Mouse (Mus musculus) mouse trophoblast stem cell (cell line): ENCODE results near the gene Obscn.

Source experiments
- in situ Hi-C, 2 experiments: fragments of 300-500 bp; cut with MseI, MboI; formaldehyde crosslinking; loops; 2 replicates in 1 of 2; 3 replicates in 1 of 2; pipeline ENCODE4 v1.15.1; 2025

Gene Obscn

GRCm38 (mm10) chr11:59068433-59068832 is 67.8 kb downstream of the Obscn start:
- in situ Hi-C loops: no loop called here

GRCm38 (mm10) chr11:59067921-59068320 is 68.3 kb downstream of the Obscn start:
- in situ Hi-C loops: no loop called here

DNA sequence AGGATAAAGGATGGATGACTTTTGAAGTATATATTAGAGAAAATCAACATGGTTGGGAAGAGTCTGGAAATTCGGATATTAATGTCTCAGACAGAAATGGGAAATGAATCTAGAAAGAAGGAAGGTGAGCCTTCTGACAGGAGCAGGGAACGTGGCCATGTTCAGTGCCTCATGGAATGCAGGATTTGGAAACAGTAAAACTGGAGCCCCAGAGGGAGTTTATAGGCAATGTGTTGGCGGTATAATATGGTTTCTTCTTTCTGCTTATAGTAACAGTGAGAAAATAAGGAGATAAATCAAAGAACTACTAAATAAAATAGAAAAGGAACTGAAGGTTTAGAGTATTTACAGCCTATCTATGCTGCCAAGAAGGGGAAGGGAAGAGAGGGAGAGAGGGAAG is 78.2 kb downstream of the Obscn start:
- in situ Hi-C loops: no loop called here

DNA sequence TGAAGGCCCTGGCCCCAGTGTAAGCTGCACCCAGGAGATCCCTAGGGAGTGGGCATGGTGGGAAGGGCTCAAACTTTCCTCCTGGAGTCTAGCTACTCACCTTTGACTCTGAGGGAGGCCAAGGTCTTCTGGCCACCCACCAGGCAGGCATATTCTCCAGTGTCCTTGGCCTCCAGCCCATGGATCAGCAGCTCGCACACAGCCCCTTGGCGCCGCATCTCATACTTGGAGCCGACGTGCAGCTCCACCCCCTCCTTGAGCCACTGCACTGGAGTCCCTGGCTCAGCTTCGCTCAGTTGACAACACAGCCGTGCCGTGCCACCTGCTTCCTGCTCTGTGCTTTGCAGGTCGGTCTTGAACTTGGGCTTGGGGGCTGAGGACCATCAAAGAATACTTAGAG is 85.2 kb downstream of the Obscn start:
- in situ Hi-C loops: no loop called here

DNA sequence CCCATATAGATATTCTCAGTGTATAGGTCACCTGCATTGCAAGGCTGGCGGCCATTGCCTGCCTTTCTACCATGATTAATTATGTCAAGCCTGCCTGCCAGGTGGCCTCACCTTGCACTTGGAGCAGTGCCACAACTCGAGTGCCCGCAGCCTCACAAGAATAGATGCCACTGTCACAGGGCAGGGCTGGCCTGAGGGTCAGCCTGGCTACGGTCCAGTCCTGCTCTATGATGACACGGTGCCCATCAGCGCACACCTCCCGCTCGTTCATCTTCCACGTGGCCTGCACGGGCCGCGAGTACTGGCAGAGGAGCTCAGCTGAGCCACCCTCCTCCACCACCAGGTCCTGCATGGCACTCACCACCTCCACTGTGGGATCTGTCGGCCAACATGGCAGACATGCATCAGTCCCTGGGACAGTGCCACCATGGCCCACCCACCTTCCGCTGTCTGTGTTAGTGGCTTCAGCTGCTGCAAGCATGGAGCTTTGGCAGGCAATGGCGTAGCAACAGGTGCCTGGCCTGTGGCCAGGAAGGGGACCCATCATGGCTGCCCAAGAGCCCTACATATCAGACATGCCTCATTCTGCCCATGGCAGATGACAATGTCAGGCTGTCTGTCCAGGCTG is 91.4 kb downstream of the Obscn start:
- in situ Hi-C loops: no loop called here

DNA sequence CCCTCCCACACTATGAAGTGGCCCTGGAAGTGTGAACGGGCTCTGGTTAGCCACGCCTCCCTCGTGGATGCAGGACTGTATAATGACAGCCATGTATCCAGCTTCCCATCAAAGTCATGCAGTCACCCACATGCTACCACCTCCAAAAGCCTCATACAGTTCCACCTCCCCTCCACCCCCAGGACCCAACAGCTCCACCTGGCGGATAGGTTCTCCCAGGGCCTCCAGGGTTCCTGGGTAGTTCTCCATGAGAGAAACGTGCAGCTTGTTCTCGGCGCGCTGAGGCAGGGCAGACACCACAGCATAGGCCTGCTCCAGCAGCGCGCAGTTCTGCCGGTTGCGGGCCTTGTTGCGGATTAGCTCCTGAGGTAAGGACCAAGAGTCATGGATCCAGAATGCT is 107.2 kb downstream of the Obscn start:
- in situ Hi-C loops: no loop called here

- in situ Hi-C loops: no loop called here
Observed at GRCm38 (mm10) chr11:59026411-59026810, 109.8 kb downstream of the Obscn start.

- in situ Hi-C loops: no loop called here
Observed at GRCm38 (mm10) chr11:59015052-59015451, 121.2 kb downstream of the Obscn start.

GRCm38 (mm10) chr11:59002327-59003079 is 133.7 kb downstream of the Obscn start:
- in situ Hi-C loops: no loop called here

- in situ Hi-C loops: no loop called here
Observed at GRCm38 (mm10) chr11:59000635-59001034, 135.6 kb downstream of the Obscn start.

- in situ Hi-C loops: no loop called here
Observed at GRCm38 (mm10) chr11:58999830-59000229, 136.4 kb downstream of the Obscn start.

GRCm38 (mm10) chr11:58999158-58999557 is 137.0 kb downstream of the Obscn start:
- in situ Hi-C loops: no loop called here

DNA sequence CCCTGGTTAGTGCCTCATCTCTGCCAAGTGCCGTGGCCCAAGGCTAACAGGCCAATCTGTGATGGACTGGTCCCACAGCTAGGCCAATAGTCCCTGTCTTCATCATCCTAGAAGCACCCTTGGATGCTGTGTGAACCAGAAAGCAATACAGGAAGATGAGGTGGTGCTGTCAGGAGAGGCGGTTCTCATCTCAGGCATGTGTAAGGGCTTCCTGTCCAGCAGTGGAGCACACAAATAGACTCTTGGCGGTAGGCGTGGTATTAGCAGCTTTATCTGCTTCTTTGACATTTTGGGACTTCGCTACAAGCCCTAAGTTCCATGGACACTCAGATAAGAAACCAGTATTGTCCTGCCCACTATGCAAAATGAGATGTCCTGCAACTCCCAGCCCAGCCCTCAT is 138.7 kb downstream of the Obscn start:
- in situ Hi-C loops: no loop called here

DNA sequence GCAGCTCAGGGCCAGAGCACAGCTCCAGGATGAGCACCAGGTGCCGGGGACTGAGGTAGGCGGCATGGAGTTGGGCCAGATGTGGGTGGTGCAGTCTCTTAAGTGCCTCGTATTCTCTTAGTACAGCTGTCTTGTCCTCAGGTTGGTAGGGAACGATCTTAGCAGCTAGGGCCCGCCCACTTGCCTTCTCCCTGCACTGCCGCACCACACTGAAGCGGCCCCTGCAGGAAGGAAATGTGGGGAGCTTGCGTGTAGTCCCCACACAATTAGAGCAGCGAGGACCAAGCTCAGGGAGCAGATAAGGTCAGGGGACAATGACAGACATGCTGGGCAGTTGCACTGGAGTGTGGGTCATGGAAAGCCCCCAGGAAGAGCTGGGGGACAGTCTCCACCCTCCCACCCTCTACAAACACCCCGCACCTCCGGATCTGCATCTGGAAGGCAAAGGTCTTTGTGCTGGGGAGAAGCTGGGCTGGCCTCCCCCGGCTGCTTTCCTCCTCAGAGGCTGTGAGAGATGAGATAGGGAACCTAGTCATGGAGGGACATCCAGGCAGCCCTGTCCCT is 140.3 kb downstream of the Obscn start:
- in situ Hi-C loops: no loop called here

DNA sequence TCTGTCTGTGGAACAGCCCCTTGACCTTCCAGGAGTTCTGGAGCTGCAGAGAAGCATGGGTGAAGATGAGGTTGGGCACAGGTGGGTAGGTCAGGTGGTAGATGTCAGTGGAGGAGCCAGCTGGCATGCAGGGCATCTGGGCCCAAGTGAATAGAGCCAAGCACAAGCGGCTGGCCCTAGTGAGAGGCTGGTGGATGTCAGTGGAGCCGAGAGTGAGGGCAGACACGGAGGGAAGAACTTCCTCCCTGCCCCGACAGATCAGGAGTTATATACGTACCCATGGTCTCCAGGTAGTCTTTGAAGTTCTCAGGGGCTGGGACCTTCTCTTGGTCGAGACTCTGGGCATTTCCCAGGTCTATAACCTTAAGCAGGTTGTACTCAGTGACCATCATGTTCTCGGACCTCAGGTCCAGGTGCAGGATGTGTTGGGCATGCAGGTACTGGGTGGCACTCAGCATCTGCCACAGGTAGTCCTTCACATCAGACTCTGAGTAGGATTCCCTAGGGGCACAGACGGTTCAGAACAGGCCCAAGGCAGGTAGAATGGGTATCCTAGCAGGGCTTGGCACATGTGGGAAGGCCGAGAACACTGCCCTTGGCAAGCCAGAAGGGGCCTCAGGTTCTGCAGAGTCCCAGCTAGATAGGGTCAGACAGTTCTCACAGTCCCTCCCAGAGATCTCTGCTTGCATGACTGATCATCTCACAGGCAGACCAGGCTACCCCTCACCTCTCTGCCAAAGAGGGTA is 141.0 kb downstream of the Obscn start:
- in situ Hi-C loops: no loop called here

DNA sequence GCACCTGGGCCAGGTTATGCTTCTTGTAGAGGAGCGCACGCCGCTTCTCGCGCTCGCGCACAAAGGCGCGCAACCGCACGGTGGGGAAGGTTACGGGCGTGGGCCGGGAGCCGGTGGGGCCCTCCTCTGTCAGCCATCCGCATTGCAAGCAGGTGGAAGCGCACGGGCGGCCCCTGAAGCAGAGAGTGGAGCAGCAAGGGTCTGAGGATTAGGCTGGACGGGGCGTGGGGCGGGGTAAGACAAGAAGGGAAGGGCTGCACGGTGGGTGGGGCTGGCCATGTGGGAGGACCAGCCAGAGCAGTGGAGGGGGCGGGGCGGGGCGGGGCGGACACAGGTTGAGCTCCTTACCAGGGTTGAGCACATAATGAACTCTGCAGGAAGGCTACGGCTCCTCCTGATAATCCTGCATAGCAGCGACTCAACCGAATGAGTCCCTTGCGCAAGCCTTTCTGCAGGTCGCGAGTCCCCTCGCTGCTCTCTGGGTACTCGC is 141.8 kb downstream of the Obscn start:
- in situ Hi-C loops: no loop called here

GRCm38 (mm10) chr11:58993091-58993670 is 143.0 kb downstream of the Obscn start:
- in situ Hi-C loops: no loop called here

DNA sequence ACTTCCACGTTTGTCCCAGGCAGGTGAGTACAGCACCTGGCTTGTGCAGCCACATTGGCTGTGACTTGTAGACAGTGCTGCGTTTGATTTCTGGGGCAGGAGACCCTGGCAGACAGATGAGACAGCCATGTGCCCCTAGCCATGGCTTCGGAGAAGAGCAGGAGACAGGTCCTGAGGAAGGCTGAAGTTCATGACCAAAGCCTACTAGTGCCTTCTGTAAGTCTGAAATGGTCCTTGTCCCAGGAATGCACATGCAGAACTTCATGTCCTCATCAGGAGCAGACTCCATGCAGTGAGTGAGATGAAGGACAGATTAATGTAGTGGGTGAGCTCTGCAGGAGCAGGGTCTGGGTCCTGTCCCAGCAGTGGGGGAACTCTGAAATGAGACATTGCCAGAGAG is 144.3 kb downstream of the Obscn start:
- in situ Hi-C loops: no loop called here

- in situ Hi-C loops: no loop called here
Observed at GRCm38 (mm10) chr11:58990794-58991193, 145.4 kb downstream of the Obscn start.

DNA sequence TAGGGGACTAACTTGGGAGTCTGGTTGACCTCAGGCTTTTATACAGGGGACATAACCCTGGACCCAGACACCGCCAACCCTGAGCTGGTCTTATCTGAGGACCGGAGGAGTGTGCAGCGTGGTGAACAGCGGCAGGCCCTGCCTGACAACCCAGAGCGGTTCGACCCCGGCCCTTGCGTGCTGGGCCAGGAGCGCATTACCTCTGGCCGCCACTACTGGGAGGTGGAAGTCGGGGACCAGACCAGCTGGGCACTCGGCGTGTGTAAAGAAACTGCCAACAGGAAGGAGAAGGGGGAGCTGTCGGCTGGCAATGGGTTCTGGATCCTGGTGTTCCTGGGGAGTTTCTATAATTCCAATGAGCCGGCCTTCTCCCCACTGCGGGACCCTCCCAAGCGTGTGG is 146.1 kb downstream of the Obscn start:
- in situ Hi-C loops: no loop called here

DNA sequence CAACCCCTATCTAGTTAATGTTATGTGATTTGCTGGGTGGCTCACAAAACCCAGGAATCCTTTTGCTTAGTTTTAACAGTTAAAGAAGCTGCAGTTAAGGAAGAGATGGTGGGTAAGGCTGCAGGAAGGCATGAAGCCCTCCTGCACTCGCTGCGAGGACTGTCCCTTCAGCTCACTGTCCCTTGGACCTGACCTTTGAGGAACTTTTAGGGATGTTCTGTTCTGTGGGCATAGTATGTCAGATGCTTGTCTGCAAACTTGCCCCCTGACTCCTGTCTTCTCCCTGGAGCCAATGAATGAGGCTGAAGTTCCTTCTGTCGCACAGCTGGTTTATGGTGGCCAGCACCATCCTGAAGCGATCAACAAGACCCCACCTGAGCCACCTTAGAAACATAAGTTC is 147.0 kb downstream of the Obscn start:
- in situ Hi-C loops: no loop called here
